Mouse (Mus musculus): ENCODE results near the gene Psmb6.

Psmb6 gene

GRCm38 (mm10) chr11:70571641-70572040 lies 46.5 kb downstream of the Psmb6 start:
- no peak for DNase-seq (ENCODE audit: low spot score)

- no peak for DNase-seq (ENCODE audit: low spot score)
Measured at GRCm38 (mm10) chr11:70572348-70572902, 47.3 kb downstream of the Psmb6 start.

GRCm38 (mm10) chr11:70573872-70574271 lies 48.7 kb downstream of the Psmb6 start:
- no peak for DNase-seq (ENCODE audit: low spot score)

- DNase-seq (ENCODE audit: low spot score) = no peak
Measured at GRCm38 (mm10) chr11:70577201-70577600, 52.0 kb downstream of the Psmb6 start.

Data from ovary, adult 18-20 months (tissue).